Mouse (Mus musculus) ES-Bruce4 (cell line): ENCODE data around the gene Phka1.

Source experiments
- CTCF ChIP-seq: IDR thresholded peaks from one replicate; pipeline ENCODE4 v1.8.1; 2011; ENCODE audit warnings: low read depth, low read length
- POLR2A ChIP-seq: IDR thresholded peaks from one replicate; pipeline ENCODE4 v1.8.1; 2011; ENCODE audit warnings: low read length; ENCODE audit not compliant: insufficient read depth

DNA sequence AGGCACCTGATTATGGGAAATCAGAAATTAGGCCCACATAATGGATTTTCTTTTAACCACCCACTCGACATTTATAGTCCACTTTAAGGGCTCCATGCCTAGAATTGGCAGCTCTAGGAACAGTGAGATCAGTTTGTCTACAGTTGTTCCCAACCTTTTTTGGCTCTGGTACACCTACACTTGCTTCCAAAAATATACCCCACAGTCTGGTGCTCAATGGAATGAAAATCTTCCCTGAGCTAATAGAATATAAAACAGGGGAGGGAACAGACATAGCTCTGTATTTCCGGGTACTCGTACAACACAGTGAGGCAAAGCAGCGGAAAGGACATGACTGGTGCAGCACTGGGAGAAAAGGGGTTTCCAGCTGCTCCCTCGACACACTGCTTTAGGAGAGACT lies 168.5 kb downstream of the Phka1 start:
- TF ChIP-seq CTCF, result no peak
- TF ChIP-seq POLR2A, result no peak
